Mouse (Mus musculus): ENCODE measurements around the gene Hspbp1. TPM values are rescaled to one million over a fixed set of nuclear protein-coding genes. Genes with fewer than 3 reads are reported as not detected.

Gene Hspbp1
- polyA plus RNA-seq, 1 experiment from 2014 or later, result 81.5 TPM

DNA sequence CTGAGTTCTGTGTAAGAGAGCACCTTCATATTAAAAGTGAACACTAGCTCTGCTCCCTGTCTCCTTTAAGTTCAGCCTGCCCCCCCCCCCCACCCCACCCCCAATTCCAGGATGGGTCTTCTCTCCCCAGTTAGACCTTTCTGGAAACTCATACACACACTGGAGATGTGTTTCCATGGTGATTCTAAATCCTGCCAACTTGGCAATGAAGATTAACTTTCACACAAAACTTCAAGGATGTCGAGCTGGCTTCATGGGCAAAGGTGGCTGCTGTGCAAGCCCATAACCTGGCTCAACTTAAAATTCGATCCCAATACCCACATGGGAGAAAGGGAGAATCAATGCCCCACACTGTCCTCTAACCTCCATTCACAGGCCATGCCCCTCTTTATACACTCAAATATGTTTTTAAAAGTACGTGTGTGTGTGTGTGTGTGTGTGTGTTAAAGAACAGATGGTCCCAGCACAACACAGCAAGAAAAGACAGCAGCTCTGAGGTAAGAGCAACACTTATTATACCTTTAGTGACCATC is 24.9 kb downstream of the Hspbp1 start:
- H3K36me3 ChIP-seq (ENCODE audit: control insufficient read depth, insufficient read depth, low read length), result peaks cover 12% of the 10 kb centered on the region

DNA sequence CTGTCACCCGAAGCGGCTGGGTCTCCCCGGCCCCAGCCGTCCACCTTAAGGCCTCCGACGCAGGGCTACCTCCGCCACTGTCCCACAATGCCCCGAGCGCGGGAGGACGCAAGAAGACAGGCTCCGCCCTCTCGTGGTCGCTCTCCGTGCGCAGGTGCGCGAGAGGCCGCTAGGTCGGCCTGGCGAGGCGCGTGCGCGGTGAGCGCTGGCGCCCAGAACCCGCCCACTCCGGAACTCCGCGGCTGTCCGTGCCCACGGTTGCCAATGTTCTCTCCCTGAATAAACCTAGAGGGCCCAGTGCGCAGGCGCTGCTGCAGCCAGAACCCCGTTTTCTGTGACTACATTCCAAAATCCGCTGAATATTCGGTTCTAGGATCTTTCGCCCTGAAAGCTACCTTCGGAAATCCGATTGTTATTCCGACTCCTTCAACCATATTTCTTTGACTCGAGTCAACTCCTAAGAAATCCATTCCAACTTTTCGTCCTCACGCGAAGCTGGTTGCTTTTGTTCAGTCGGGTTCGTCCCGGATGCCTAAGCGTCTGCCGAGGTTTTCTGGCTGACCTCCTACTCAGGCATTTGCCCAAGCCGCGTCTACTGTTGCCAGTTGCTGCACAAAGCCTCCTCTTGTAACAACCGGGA is 25.8 kb downstream of the Hspbp1 start, which contains the start of gene Ppp6r1:
Gene Ppp6r1, minus strand, starts transcription at position 108 of the 640 bp plus-strand sequence.
- Histone ChIP-seq H3K36me3 (ENCODE audit: control insufficient read depth, insufficient read depth, low read length) (peaks cover 6% of the 10 kb centered on the region), H3K9ac (ENCODE audit: low read depth, low read length) (peak within 1 kb of the TSS; percentile 94), H3K4me2 (peak within 1 kb of the TSS; percentile 71), H3K9me3 (replicated peaks; ENCODE audit: control insufficient read depth, low read length) (no peaks in the 10 kb centered on the region), H3K27me3 (ENCODE audit: control insufficient read depth, insufficient read depth, low read length) (no peaks in the 10 kb centered on the region), H3K4me3 (ENCODE audit: low read depth, low read length) (peak within 1 kb of the TSS; percentile 91), H3K27ac (ENCODE audit: low read depth, low read length) (peak within 1 kb of the TSS; percentile 96), H3K4me1 (ENCODE audit: control insufficient read depth, insufficient read depth, low read length) (peaks cover 32% of the 10 kb centered on the region)
- under 1% methylated on average over 53 of the region's 54 CpGs for WGBS (ENCODE audit: insufficient replicate concordance)
- ATAC-seq (replicated peaks; ENCODE audit: insufficient number of reproducible peaks, low FRiP score, low TSS enrichment), result peak; percentile 97

More for the DNA sequence above, 24.9 kb downstream of the Hspbp1 start:
- Histone ChIP-seq H3K4me2 (peak overlapping the region; percentile 71), H3K4me3 (ENCODE audit: low read depth, low read length) (peak overlapping the region; percentile 91), H3K27ac (ENCODE audit: low read depth, low read length) (peak overlapping the region; percentile 96; the same call in 1 of the 2 replicates), H3K27me3 (ENCODE audit: control insufficient read depth, insufficient read depth, low read length) (no peaks in the 10 kb centered on the region), H3K4me1 (ENCODE audit: control insufficient read depth, insufficient read depth, low read length) (peaks cover 25% of the 10 kb centered on the region), H3K9ac (ENCODE audit: low read depth, low read length) (peak overlapping the region; percentile 94), H3K9me3 (replicated peaks; ENCODE audit: control insufficient read depth, low read length) (no peaks in the 10 kb centered on the region)
- WGBS (ENCODE audit: insufficient replicate concordance), result 69% methylated on average over 3 of the region's 3 CpGs
- no peak for ATAC-seq (replicated peaks; ENCODE audit: insufficient number of reproducible peaks, low FRiP score, low TSS enrichment)

DNA sequence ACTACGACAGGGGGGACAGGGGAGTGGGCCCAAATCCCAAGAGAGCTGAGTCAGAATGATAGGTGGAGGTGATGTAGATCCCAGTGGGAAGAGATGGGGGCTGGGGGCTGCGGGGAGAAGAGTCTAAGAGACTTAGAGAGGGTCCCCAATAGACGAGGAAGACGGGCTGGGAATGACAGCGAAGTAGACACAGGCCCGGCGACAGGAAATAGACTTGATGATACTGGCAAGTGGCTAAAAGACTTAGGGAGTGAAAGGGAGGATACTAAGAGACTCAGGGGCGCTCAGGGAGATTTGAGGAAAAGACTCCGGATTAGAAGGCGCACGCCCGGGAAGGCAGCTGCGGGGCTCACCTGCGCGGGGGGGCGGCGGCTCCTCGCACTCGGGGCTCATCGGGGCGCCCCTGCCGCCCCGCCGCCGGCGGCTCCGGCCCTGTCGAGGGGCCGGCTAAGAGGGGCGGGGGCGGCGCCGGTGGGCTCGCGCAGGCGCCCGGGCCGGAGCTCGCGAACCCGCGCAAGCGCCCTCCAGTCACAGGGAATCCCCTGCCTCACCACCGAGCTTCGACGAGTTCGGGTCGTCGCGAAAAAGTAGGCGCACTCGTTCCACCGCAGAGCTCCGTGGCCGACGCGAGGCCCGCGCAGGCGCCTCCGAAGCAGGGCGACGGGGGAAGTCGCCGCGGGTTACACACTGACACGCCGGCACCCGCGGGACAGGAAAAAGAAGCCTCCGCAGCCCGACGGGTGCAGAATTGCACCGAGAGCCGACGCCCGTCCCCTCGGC is 26.6 kb downstream of the Hspbp1 start:
- Histone ChIP-seq H3K27ac (ENCODE audit: low read depth, low read length) (peak overlapping the region; percentile 96), H3K36me3 (ENCODE audit: control insufficient read depth, insufficient read depth, low read length) (peaks cover 4% of the 10 kb centered on the region), H3K27me3 (ENCODE audit: control insufficient read depth, insufficient read depth, low read length) (no peaks in the 10 kb centered on the region), H3K9ac (ENCODE audit: low read depth, low read length) (peak overlapping the region; percentile 94), H3K4me3 (ENCODE audit: low read depth, low read length) (peak overlapping the region; percentile 91), H3K4me2 (peak overlapping the region; percentile 71), H3K4me1 (ENCODE audit: control insufficient read depth, insufficient read depth, low read length) (peaks cover 35% of the 10 kb centered on the region), H3K9me3 (replicated peaks; ENCODE audit: control insufficient read depth, low read length) (no peaks in the 10 kb centered on the region)
- ATAC-seq (replicated peaks; ENCODE audit: insufficient number of reproducible peaks, low FRiP score, low TSS enrichment), result peak; percentile 60
- under 1% methylated on average over 63 of the region's 78 CpGs for WGBS (ENCODE audit: insufficient replicate concordance)

DNA sequence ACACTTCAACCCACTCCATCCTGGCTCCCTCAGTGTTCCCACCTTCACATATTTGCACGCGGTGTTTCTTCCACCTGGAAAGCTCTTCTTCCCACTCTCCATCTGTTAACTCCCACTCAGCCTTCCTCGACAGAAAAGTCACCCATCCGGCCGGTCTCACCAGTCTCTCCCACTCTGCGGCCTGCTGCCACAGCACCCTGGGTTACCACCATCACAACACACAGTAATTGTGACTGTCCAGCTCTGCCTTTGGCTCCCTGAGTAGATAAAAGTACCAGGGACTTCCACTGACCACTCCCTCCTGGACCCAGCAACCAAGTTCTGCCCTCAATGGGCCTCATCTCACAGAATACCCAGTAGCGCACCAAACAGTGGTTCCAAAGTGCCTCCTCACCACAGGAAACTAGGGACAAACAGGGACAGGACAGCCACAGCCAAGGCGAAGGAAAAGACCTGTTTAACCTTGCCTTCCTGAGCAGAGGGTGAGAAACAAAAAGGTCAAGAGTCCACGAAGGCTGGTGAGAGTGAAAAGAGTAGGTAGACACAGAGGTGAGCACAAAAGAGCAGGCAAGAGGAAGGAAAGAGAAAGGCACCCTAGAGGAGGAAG is 27.2 kb downstream of the Hspbp1 start:
- H3K27ac ChIP-seq (ENCODE audit: low read depth, low read length), result peak overlapping the region; percentile 22; the same call in 1 of the 2 replicates
- peaks cover 3% of the 10 kb centered on the region for H3K36me3 ChIP-seq (ENCODE audit: control insufficient read depth, insufficient read depth, low read length)
- H3K27me3 ChIP-seq (ENCODE audit: control insufficient read depth, insufficient read depth, low read length), result no peaks in the 10 kb centered on the region
- ATAC-seq (replicated peaks; ENCODE audit: insufficient number of reproducible peaks, low FRiP score, low TSS enrichment), result no peak
- WGBS (ENCODE audit: insufficient replicate concordance), result 45% methylated on average over 9 of the region's 9 CpGs
- H3K4me2 ChIP-seq, result peak overlapping the region; percentile 71
- peak overlapping the region; percentile 94 for H3K9ac ChIP-seq (ENCODE audit: low read depth, low read length)
- no peaks in the 10 kb centered on the region for H3K9me3 ChIP-seq (replicated peaks; ENCODE audit: control insufficient read depth, low read length)
- H3K4me1 ChIP-seq (ENCODE audit: control insufficient read depth, insufficient read depth, low read length), result peaks cover 37% of the 10 kb centered on the region
- peak overlapping the region; percentile 91 for H3K4me3 ChIP-seq (ENCODE audit: low read depth, low read length)

DNA sequence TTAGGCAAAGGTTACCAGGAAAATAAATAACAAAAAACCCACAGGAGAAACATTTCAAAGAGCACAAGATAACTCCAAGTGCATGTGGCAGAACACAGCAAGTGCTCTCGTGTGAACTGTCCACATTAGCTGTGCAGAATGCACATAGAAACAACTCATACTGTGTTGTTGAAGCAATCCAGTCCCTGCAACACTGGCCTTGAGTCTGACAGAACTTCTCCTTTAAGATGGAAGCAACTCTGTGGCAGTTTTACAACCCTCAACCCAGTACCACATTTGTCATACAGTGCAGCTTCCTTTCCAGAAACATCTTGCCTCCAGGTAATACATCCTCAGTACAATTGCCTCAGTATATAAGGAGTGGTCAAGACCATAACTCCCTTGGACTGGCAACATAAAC is 28.1 kb downstream of the Hspbp1 start:
- 54% methylated on average over 1 of the region's 1 CpGs for WGBS (ENCODE audit: insufficient replicate concordance)
- Histone ChIP-seq H3K4me3 (ENCODE audit: low read depth, low read length) (peak overlapping the region; percentile 91; the same call in 1 of the 2 replicates), H3K27me3 (ENCODE audit: control insufficient read depth, insufficient read depth, low read length) (no peaks in the 10 kb centered on the region), H3K27ac (ENCODE audit: low read depth, low read length) (no peak overlapping the region), H3K4me2 (peak overlapping the region; percentile 71), H3K36me3 (ENCODE audit: control insufficient read depth, insufficient read depth, low read length) (no peaks in the 10 kb centered on the region), H3K9me3 (replicated peaks; ENCODE audit: control insufficient read depth, low read length) (no peaks in the 10 kb centered on the region), H3K4me1 (ENCODE audit: control insufficient read depth, insufficient read depth, low read length) (peaks cover 42% of the 10 kb centered on the region), H3K9ac (ENCODE audit: low read depth, low read length) (no peak overlapping the region)
- ATAC-seq (replicated peaks; ENCODE audit: insufficient number of reproducible peaks, low FRiP score, low TSS enrichment), result no peak

DNA sequence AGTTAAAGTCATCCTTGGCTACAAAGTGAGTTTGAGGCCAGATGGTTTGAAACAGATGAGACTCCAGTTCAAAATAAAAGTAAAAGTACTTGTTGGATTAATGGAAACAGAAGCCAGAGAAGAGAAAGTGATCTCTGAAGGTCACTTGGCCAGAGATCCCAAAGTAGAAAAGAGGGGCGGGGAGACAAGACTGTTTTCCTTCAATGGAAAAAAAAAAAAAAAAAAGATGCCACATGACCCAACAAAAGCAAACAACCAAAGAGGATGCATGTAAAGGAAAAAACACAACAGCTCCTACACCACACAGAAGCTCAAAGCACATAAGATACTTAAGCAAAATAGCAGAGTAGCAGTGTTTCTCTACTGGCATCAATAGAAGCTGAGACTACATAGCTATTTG is 29.0 kb downstream of the Hspbp1 start:
- Histone ChIP-seq H3K9ac (ENCODE audit: low read depth, low read length) (no peak overlapping the region), H3K4me1 (ENCODE audit: control insufficient read depth, insufficient read depth, low read length) (peaks cover 42% of the 10 kb centered on the region), H3K4me2 (peak overlapping the region; percentile 71), H3K27me3 (ENCODE audit: control insufficient read depth, insufficient read depth, low read length) (no peaks in the 10 kb centered on the region), H3K27ac (ENCODE audit: low read depth, low read length) (no peak overlapping the region), H3K36me3 (ENCODE audit: control insufficient read depth, insufficient read depth, low read length) (no peaks in the 10 kb centered on the region; the same call in 1 of the 2 replicates), H3K9me3 (replicated peaks; ENCODE audit: control insufficient read depth, low read length) (no peaks in the 10 kb centered on the region), H3K4me3 (ENCODE audit: low read depth, low read length) (no peak overlapping the region)
- no peak for ATAC-seq (replicated peaks; ENCODE audit: insufficient number of reproducible peaks, low FRiP score, low TSS enrichment)
- 75% methylated on average over 1 of the region's 1 CpGs for WGBS (ENCODE audit: insufficient replicate concordance)

DNA sequence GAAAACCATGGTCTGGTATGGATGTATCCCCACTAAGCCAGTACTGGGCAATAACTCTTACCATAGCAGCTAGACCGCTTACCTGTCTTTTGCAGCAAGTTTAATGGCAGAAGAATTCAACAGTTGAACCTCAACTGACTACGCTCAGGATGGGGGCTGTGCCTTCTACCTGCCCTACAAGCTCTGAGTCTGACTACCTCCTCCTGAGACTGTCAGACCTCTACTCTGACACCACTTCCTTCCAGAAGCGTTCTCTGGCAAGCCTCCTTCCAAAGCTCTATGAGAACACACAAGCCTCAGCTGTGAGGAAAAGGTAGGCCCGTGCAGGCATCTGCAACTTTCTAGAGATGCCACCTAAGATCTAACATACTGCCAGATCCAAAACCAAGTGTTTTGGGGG is 29.5 kb downstream of the Hspbp1 start:
- Histone ChIP-seq H3K9ac (ENCODE audit: low read depth, low read length) (no peak overlapping the region), H3K9me3 (replicated peaks; ENCODE audit: control insufficient read depth, low read length) (no peaks in the 10 kb centered on the region), H3K36me3 (ENCODE audit: control insufficient read depth, insufficient read depth, low read length) (no peaks in the 10 kb centered on the region; the same call in 1 of the 2 replicates), H3K27me3 (ENCODE audit: control insufficient read depth, insufficient read depth, low read length) (no peaks in the 10 kb centered on the region), H3K4me1 (ENCODE audit: control insufficient read depth, insufficient read depth, low read length) (peaks cover 42% of the 10 kb centered on the region), H3K4me2 (no peak overlapping the region), H3K4me3 (ENCODE audit: low read depth, low read length) (no peak overlapping the region), H3K27ac (ENCODE audit: low read depth, low read length) (no peak overlapping the region)
- ATAC-seq (replicated peaks; ENCODE audit: insufficient number of reproducible peaks, low FRiP score, low TSS enrichment), result no peak
- 89% methylated on average over 4 of the region's 4 CpGs for WGBS (ENCODE audit: insufficient replicate concordance)

DNA sequence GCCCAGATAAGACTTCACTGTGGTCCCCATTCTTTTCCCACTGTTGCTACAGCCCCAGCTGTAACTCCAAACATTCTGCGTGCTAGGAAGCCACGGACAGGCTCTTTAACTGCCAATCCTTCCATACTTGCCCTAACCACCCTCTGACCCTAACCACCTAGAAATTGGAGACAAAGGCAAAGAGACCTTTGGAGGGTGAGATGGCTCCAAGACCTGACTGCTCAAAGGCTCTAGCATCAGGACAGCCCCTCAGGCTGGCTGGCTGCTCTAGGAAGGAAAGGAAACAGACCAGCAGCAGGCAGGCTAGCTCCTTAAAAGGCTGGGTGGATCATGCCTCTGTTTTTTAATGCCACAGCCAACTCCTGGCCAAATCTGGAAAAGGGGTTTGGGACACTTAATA is 30.6 kb downstream of the Hspbp1 start:
- peaks cover 35% of the 10 kb centered on the region for H3K4me1 ChIP-seq (ENCODE audit: control insufficient read depth, insufficient read depth, low read length)
- no peak overlapping the region for H3K4me2 ChIP-seq
- H3K9me3 ChIP-seq (replicated peaks; ENCODE audit: control insufficient read depth, low read length), result no peaks in the 10 kb centered on the region
- no peak overlapping the region for H3K27ac ChIP-seq (ENCODE audit: low read depth, low read length)
- no peak overlapping the region for H3K4me3 ChIP-seq (ENCODE audit: low read depth, low read length)
- no peak overlapping the region for H3K9ac ChIP-seq (ENCODE audit: low read depth, low read length)
- ATAC-seq (replicated peaks; ENCODE audit: insufficient number of reproducible peaks, low FRiP score, low TSS enrichment), result no peak
- H3K27me3 ChIP-seq (ENCODE audit: control insufficient read depth, insufficient read depth, low read length), result no peaks in the 10 kb centered on the region
- no peaks in the 10 kb centered on the region; the same call in 1 of the 2 replicates for H3K36me3 ChIP-seq (ENCODE audit: control insufficient read depth, insufficient read depth, low read length)
- WGBS (ENCODE audit: insufficient replicate concordance), result 57% methylated on average over 2 of the region's 2 CpGs

Measured in heart, embryonic 11.5 days (tissue).